Mouse (Mus musculus): ENCODE data around the gene Apc2.

Gene Apc2

GRCm38 (mm10) chr10:80343425-80343895 lies 47.7 kb downstream of the Apc2 start:
- 39% methylated on average over 13 of the region's 13 CpGs for WGBS

GRCm38 (mm10) chr10:80344131-80344661 lies 48.4 kb downstream of the Apc2 start:
- WGBS = 40% methylated on average over 9 of the region's 9 CpGs

- 11% methylated on average over 16 of the region's 16 CpGs for WGBS
Observed at GRCm38 (mm10) chr10:80345122-80345521, 49.3 kb downstream of the Apc2 start.

GRCm38 (mm10) chr10:80345929-80346328 lies 50.2 kb downstream of the Apc2 start:
- 83% methylated on average over 6 of the region's 6 CpGs for WGBS

GRCm38 (mm10) chr10:80347514-80347967 lies 51.8 kb downstream of the Apc2 start:
- 7% methylated on average over 17 of the region's 17 CpGs for WGBS

GRCm38 (mm10) chr10:80348244-80348781 lies 52.5 kb downstream of the Apc2 start, which contains the start of gene Adamtsl5:
Gene Adamtsl5 (minus strand): TSS chr10:80348412.
- WGBS = 1% methylated on average over 42 of the region's 42 CpGs

- 22% methylated on average over 26 of the region's 26 CpGs for WGBS
Observed at GRCm38 (mm10) chr10:80348981-80349380, 53.2 kb downstream of the Apc2 start.

- 15% methylated on average over 7 of the region's 7 CpGs for WGBS
Observed at GRCm38 (mm10) chr10:80350292-80350691, 54.5 kb downstream of the Apc2 start.

GRCm38 (mm10) chr10:80351896-80352295 lies 56.1 kb downstream of the Apc2 start:
- WGBS = 40% methylated on average over 11 of the region's 11 CpGs

- WGBS = 67% methylated on average over 8 of the region's 8 CpGs
Observed at GRCm38 (mm10) chr10:80352727-80353126, 57.0 kb downstream of the Apc2 start.

- 20% methylated on average over 9 of the region's 9 CpGs for WGBS
Observed at GRCm38 (mm10) chr10:80355431-80355830, 59.7 kb downstream of the Apc2 start.

GRCm38 (mm10) chr10:80356001-80356682 lies 60.4 kb downstream of the Apc2 start, which contains the start of gene Plk5:
Gene Plk5 (plus strand): TSS chr10:80356459.
- 3% methylated on average over 53 of the region's 53 CpGs for WGBS

GRCm38 (mm10) chr10:80356737-80357136 lies 61.0 kb downstream of the Apc2 start:
- under 1% methylated on average over 34 of the region's 34 CpGs for WGBS

GRCm38 (mm10) chr10:80357336-80357735 lies 61.6 kb downstream of the Apc2 start:
- WGBS = 18% methylated on average over 7 of the region's 7 CpGs

- 8% methylated on average over 31 of the region's 31 CpGs for WGBS
Observed at GRCm38 (mm10) chr10:80357994-80358639, 62.3 kb downstream of the Apc2 start.

- WGBS = 36% methylated on average over 6 of the region's 6 CpGs
Observed at GRCm38 (mm10) chr10:80363734-80364133, 68.0 kb downstream of the Apc2 start.

- 65% methylated on average over 6 of the region's 6 CpGs for WGBS
Observed at GRCm38 (mm10) chr10:80365736-80366135, 70.0 kb downstream of the Apc2 start.

Data from cerebral cortex, adult 2 months (tissue).